Mouse (Mus musculus): ENCODE results near the gene Psmb3.
"Not testable (repeated sequence)": the region's sequence is repeated elsewhere in the genome, so short reads cannot be mapped to it uniquely, and the experiment has no call there.

Gene Psmb3

DNA sequence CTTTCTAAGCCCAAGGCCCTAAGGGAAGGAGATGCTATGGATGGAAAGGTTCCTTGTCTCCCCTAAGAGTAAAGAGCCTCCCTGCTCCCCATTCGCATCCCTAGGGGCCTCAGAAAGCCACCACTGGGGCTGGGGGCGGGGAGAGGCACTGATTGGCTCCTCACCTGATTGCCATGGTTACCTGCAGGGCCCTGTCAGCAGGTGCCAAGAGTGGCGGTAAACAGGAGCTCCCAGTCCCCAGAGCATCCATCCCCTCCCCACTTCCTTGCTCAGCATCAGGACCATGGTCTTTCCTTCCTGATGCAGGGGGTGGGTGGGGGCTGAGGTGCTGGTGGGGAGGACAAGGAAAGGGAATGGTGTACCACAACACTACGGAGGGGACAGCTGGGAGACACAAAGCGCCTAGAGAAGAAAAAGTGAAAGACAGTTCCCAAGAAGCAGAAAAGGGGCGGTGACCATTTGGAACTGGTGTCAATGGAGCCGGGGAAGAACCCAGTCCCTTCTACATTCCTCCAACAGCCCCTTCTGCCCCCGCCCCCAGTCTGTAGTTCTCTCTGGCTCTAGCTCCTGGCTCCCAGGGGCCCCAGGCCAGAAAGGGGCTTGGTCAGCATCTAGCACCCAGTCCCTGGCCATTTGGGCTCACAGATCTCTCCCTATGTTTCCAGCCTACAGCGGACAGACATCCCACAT, 7.3 kb upstream of the Psmb3 start:
- DNase-seq (ENCODE audit: low spot score): no peak

DNA sequence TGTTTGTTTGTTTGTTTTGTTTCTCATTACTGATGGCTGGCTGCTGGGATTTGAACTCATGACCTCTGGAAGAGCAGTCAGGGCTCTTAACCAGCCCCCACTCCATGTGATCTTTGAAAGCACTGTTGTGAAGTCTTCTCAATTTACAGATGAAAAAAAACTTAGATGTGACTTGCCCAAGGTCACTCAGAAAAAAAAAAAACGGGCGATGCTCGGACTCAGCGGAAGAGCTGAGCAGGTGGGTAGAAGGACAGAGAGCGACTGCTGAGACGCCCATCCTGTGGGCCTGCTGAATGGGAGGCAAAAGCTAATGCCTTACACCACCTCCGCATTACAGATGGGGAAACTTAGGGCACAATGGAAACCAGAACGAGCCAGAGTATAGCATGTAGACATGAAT, 6.5 kb upstream of the Psmb3 start:
- no peak for DNase-seq (ENCODE audit: low spot score)

DNA sequence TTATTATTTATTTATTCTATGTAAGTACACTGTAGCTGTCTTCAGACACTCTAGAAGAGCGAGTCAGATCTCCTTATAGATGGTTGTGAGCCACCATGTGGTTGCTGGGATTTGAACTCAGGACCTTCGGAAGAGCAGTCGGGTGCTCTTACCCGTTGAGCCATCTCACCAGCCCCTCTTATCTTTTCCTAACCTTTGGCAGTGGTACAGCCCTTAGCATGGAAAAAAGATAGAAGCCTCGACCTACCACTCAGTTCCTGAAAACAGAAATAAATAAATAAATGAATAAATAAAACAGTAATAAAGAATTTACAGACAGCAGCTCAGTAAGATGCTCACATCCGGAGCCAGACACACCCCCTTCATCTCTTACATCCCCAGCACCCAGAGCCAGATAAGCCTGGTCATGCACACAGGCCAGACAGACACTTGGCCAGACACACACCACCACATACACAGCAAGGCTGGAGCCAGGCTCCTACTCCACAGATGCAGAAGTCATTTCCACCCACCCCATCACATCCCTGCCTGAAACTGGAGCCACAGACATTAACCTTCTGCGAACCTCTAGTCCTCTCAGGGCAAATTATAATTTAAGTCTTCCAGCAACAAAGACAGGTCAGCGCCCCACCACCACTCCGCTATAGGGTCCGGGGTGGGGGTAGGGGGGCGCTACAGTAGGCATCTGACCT, 5.9 kb upstream of the Psmb3 start:
- no peak for DNase-seq (ENCODE audit: low spot score)

DNA sequence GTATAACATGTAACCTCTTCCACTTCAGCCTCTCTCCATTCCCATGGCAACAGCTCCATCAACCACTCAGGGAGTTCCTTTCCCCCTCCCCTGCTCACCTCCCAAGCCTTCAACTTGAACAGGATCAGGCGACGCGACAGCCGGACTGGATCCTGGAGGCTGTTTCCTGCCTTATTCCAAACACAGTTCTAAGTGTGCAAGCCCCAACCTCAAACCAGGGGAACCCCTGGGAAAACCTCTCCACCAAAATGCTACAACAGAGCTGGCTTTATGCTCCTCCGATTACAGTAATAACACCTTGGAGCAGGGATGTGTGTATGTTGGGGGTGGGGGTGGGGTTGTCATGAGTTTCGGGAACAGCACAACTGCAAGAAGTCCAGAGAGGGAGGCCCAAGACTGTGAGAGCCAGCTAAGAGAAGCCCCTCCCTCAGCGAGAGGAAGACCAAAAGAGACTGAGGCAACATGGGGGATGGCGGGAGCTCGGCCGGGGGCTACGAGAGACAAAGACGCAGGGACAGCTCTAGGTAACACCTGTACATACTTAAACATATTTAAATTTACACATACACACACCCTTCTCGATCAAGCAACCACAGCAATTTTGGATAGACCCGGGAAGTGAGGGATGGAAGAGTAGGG, 5.2 kb upstream of the Psmb3 start:
- DNase-seq (ENCODE audit: low spot score): no peak

DNA sequence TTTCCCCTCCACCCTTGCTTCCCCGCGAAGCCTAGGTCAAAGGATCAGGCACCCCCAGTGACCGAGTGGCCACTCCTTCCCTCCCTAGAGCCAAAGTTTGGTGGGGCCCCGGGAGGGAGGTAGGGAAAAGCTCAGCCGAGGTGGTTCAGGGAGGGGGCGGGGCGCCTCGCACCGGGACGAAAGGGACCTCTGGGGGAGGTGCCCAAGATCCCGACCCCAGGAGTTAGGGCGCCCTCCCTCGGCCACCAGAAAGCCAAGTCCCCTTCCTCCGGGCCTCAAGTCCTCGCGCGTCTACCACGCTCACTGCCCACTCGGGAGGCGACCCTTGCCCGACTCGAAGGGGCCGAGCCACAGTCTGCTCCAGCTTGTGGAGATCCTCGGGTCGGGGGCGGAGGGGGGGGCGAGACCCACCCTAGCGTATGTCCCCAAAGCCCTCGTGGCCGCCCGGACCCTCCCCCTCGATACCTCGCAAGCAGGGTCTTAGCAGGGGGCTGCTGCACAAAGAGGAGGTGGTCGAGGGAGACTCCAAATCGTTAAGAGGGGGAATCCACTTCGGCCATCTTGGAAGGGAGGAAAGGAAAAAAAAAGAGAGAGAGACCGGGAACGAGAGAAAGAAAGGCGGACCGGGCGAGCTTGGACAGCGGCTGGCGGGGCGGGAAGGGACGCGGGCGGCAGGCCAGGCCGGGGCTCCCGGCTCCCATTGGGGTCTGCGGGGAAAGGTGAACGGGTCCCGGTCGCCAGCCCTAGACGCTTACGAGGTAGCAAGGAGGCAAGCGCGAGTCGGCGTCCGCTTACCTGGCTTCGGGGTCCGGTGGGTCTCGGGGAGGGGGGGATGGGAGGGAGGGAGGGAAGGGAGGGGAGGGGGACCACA, 4.2 kb upstream of the Psmb3 start:
- peak; percentile 85 for DNase-seq (ENCODE audit: low spot score)

DNA sequence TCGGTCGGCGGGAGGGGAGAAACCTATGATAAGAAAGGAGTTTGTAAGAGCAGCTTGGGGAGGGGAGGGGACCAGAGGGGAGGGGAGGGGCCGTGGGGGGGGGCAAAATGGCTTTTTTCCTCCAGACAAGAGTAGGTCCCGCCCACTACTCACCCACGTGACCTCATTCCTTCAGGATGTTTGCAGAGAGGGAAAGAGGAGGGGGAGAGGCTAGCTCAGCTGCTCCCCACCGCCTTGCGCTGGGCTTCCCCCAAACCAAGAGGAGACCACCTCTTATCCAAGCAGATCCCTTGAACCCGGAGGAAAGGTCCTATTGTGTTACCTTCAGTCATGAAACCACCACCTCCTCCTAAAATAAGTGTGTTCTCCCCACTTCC, 3.6 kb upstream of the Psmb3 start:
- DNase-seq (ENCODE audit: low spot score): peak; percentile 83

DNA sequence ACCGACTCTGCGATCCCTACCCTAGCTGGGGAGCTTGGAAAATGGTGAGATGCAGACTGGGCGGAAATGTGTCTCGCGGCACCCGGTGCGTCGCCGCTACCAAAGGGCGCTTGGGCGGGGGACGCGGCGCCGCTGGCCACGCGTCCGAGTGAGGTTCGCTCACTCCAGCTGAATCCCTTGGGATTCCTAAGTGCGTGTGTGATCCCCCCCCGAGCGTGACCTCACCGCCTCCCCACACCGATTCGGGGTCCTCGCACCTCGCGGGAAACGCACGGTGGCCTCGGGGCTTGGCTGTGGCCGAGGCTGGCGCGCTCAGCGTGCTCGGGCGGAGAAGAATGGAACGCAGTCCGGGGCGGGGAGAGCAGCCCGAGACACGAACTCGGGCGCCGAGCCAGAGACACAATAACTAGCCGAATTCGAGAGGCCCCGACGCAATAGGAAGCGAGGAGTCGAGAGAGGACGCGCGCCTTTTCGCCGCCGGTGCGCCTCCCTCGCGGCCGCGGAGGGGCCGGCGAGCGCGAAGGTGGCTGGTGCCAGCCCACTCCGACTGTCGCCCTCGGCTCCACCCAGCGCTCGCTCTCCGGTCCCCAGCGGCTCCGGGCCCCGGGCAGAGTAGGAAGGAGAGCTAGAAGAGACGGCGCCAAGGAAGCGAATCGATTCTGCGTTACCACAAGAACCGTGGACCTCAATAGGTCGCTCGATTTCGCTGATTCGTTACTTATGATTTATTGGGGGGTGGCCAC, 3.0 kb upstream of the Psmb3 start, which contains the start of gene Pcgf2:
Gene Pcgf2, minus strand, starts transcription at position 495 of the 743 bp plus-strand sequence.
- peak; percentile 82 for DNase-seq (ENCODE audit: low spot score)

DNA sequence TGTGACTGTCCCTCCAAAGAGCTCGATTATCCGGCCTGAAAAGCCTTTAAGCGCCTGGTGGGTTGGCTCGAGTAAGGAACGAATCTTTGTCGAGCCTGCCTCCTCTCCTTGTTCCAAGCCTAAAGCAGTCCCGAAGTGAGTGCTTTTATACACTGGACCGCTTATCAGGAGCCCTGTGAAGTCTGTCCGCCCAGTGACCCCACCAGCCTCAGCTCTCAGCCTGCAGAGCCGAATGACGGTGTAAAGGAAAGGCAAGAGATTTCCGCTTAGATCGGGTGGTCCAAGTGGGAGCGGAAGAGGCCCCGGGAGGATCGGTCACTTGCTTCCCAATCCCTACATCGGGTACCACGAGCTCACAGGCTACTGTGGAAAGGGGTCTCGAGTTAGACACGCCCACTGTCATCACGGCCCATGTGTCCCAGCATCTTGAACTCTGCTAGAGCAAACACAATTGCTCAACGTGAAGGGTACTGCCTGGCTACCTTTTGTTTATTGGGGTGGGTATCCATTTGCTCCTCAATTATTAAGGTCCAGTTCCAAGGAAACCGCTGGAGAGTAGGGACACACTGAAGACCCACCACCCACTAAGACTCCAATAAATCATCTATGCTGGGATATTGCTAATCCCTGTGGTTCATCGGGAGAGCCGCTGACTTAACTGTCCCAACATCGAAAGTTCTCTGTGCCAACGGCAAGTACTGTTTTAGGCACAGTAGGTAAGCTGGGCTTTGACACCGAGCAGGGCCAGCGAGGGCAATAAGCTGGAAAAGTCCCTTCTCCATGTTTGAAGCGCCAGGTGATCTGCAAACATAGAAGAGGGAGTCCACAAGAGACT, 2.2 kb upstream of the Psmb3 start:
- DNase-seq (ENCODE audit: low spot score): peak; percentile 48

DNA sequence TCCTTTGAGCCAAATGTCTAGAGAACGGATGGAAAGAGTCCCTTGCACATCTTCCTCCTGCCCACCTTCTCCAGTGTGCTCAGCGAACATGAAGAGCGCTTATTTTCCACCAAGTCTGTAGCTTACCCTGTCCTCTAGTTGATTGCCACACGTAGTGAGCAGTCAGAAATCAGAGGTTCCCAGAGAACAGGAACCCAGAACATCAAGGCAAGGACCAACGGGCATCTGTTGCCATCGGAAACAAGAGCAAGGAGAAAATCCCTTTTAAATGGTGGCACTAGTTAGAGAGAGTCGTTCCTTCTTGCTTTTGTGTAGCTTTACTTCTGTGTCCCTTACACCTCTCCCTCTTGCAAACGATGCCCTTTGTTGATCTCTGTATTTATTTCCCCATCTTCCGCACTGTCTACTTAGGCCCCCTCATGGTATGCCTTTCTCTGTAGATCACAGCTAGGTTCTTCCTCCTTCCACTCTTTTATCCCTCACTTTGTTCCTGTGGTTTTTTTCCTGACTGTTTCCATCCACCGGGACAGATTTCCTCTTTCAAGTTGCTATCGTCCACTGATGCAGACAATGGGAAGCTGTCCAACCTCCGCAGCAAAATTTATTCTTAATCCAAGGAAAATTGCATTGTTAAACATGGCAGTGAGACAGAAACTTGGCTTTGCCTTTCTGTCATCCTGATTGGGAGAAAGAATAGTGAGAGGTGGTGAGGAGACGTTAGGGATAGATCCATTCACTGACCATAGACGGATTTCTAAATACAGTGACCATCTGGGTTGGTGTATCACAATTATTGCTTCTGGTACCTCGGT, 1.4 kb upstream of the Psmb3 start:
- no peak for DNase-seq (ENCODE audit: low spot score)

DNA sequence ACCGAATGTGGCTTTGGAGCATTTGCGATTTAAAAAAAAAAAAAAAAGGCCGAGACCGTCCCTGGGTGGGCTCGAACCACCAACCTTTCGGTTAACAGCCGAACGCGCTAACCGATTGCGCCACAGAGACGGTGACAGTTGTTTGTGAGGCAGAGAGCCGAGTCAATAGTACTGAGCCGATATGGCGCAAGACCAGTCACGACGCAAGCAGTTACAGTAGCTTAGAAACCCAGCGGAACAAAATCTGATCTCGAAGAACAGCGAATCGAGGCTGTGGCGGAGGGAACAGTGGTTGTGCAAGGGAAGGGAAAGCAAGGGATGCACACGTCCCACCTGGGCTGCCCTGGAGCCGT, 830 bp upstream of the Psmb3 start:
- peak; percentile 86 for DNase-seq (ENCODE audit: low spot score)

DNA sequence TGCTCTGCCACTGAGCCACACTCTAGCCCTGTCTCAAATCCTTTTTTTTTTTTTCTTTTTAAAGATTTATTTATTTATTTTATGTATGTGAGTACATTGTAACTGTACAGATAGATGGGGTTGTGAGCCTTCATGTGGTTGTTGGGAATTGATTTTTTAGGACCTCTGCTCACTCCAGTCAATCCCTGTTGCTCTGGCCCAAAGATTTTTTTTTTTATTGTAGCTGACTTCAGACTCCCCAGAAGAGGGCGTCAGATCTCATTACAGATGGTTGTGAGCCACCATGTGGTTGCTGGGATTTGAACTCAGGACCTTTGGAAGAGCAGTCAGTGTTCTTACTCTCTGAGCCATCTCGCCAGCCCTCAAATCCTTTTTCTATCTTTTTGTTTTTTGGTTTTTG, 6.9 kb downstream of the Psmb3 start:
- DNase-seq (ENCODE audit: low spot score): not testable (repeated sequence)

DNA sequence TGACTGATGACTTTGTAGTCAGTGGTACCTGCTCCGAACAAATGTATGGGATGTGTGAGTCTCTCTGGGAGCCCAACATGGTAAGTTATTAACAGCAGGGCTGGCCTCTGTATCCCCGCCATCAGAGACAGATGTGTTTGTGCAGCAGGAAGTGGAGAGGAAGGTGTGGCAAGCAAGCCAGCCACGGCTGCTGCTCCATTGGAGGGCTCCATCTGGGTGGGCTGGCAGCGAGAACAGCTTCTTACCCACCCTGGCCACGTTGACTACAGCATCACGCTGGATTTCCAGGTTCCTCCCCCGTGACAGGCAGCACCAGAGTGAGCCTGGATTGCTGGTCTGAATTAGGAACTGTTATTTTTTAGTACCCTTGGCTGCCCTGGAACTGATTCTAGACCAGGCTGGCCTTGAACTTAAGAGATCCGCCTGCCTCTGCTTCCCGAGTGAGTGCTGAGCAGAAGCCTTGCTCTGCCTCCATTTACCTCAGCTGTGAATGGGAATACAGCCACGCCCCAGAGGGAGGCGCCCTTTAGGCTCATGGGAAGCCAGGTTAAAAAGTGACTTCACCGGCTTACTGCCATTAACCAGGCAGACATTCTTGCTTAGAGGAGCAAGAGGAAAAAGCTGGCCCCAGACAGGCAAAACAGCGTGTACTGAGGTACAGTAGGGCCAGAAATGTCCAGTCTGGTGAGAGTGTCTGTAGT, 8.2 kb downstream of the Psmb3 start:
- no peak for DNase-seq (ENCODE audit: low spot score)

DNA sequence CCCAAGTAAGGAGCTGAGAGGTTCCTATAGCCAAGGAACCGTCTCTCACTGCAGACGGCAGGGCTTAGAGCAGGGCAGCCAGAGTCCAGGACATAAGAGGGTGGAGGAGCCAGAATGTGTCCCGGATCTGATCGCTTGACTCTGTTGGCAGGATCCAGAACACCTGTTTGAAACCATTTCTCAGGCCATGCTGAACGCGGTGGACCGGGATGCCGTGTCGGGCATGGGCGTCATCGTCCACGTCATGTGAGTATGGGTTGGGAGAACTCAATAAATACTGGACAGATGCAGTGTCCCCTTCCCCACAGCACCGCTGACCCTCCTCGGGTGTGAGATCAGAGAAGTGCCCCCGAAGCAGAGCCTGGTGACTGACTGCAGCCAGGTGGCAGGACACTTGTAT, 9.1 kb downstream of the Psmb3 start:
- DNase-seq (ENCODE audit: low spot score): no peak

DNA sequence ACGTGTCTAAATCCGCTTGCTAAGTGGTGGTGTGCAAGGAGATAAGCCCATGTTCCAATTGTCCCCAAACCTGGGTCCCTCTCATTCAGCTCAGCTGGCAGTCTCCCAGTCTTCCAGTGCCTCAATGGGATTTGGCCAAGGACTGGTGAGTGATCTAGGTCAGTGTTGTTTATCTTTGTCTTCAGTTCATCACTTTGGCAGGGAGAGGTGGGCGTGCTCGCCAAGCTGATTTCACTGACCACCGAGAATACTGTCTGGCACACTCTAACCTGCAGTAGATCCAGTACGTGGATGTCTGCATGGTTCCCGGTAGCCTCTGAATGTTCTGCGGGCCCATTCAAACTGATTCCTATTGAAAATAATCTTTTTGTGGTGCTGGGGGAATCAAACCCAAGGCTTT, 10.7 kb downstream of the Psmb3 start:
- no peak for DNase-seq (ENCODE audit: low spot score)

DNA sequence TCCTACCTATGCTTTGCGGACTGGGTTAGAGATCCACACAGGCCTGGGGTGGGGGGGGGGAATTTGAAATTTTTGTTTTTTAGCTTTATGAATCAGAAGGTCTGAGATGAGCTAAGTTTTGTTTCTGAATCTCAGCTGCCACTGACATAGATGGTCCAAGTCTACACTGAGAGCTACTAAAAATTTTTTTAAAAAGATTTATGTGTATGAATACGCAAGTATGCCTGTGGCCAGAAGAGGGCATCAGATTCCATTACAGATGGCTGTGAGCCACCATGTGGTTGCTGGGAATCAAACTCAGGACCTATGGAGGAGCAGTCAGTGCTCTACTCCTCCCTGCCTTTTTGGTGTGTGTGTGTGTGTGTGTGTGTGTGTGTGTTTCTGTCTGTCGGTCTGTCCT, 11.2 kb downstream of the Psmb3 start:
- DNase-seq (ENCODE audit: low spot score): no peak

DNA sequence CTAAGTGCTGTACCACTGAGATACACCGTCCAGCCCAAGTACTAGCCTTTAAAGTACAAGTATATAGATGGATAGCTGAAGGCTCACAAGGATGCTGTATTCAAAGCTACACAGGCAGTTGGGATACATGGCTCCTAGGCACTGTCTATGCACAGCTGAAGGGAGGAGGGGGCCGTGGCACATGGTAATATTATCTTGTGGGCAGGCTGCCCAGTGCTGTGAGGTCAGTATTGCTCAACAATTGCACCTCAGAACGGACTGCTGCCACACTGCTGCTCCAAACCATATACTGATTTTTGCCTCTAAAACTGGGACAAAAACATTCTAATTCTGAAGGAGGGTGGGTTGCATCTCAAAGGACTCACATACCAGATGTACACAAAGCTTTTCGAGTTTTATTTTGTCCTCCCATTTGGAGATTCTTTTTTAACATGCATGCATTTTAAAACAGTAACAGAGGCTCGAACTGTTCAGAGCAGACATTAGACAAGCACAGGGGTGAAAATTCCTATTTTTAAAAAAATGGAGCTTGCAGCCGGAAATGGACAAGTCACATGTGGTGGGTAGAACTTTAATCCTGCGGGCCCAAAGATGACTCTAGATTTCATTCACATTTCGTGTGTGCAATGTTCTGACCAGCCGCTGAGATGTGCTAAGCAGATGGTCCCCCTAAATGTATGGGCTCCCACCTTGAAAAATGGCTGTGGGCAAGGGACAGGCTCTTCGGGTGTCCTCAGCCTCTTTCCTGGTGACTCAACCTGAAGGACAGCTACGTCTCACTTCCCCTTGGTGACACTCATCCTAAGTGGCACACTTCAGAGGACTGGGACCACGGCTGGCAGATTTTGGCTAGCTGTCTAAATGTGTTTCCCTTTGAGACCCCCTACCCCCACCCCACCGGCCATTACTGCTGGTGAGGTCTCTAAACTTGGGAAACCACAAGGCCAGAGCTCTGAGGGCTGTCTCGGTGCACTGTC, 11.9 kb downstream of the Psmb3 start:
- no peak for DNase-seq (ENCODE audit: low spot score)

DNA sequence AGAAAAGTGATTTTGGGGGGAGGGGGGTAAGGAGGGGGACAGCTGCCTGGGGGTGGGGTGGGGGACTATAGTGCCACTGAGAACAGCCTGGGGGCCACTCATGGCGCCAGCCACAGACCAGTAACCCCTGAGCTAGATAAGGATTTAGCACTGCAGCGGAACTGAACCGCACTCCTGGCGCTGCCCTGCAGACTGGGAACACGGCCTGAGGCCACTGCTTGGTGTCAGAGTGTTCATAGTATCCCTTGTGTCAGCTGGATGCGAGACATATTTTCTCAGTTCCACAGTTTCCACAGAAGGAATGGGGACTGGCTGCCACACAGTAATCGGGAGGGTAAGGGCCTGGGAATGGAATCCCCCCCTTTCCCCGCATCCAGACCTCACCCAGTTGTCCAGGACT, 12.8 kb downstream of the Psmb3 start:
- DNase-seq (ENCODE audit: low spot score): no peak
